Mouse (Mus musculus) gastrocnemius, postnatal 36 days (tissue): ENCODE results near the gene Sesn1. TPM values are rescaled to one million over a fixed set of nuclear protein-coding genes. Genes with fewer than 3 reads are reported as not detected.

Experiments
- DNase-seq, 2 experiments: peaks; one replicate each; pipeline ENCODE4 v3.0.0; 2022
- intact Hi-C: fragments of 180-260 bp; cut with DNase I; formaldehyde crosslinking; loops from one replicate; pipeline ENCODE4 v1.15.1; 2025
- total RNA-seq, 2 experiments: library from RNA; stranded (reverse); gene quantifications; 2 replicates each; pipeline ENCODE4 v1.2.3; 2021

The Sesn1 gene
- total RNA-seq, 2 experiments from 2014 or later = 17.0 to 32.6 TPM

- no peak for DNase-seq
- intact Hi-C loops = loop anchor here (5.0 kb wide), 1 partner anchor 125 kb away; no protein-coding TSS in a partner anchor
These were observed 147.9 kb downstream of the Sesn1 start for GRCm38 (mm10) chr10:41957421-41958225.

Other genes starting within 250 kb of the Sesn1 start
- gene Ccdc162, start 93.3 kb upstream of the Sesn1 start, total RNA-seq = under 1 TPM; 0.46 to 0.62 TPM
- gene Cep57l1, start 64 bp upstream of the Sesn1 start, total RNA-seq = 1 to 10 TPM; 2.0 to 2.9 TPM
- gene Armc2, start 208.5 kb downstream of the Sesn1 start, total RNA-seq = under 1 TPM; 0.10 to 0.51 TPM